Mouse (Mus musculus) embryonic stem cell, embryonic (primary cell): Measurements from ENCODE around the gene Foxk2.
"Not testable (repeated sequence)": the region's sequence is repeated elsewhere in the genome, so short reads cannot be mapped to it uniquely, and the experiment has no call there.

Experiments used
- CTCF ChIA-PET, 4 experiments: fragments of 300-600 bp in 2 of 4; fragments of 350-600 bp in 2 of 4; sonication (Branson Sonifier 250); formaldehyde crosslinking; loops; one replicate each; lab custom pipeline; 2022; ENCODE audit warnings: inconsistent platforms in 2 of 4; lab: Charles Lee
- POLR2A ChIA-PET, 4 experiments: fragments of 300-600 bp in 2 of 4; fragments of 350-600 bp in 2 of 4; sonication (Branson Sonifier 250); formaldehyde crosslinking; loops; one replicate each; lab custom pipeline; 2022; ENCODE audit warnings: antibody characterized with exemption in 4 of 4, inconsistent platforms in 1 of 4; lab: Charles Lee

Gene Foxk2

GRCm38 (mm10) chr11:121237345-121238128 lies 22.3 kb upstream of the Foxk2 start:
- POLR2A ChIA-PET, result interaction anchor here (0.6 to 3.4 kb wide), 92 partner anchors 8 to 1295 kb away, joined by 3 to 41 read pairs (median 4); partner anchors contain the start of genes Foxk2 (in 4 of the 4), Cybc1 (in 3 of the 4), Ogfod3 (in 3 of the 4) and Hexdc (in 2 of the 4)
- CTCF ChIA-PET, result interaction anchor here (0.5 to 2.2 kb wide), 49 partner anchors 8 to 608 kb away, joined by 3 to 18 read pairs (median 4); partner anchors contain the start of genes Cybc1 (in 2 of the 4), Foxk2 (in 2 of the 4), Rab40b (in 2 of the 4) and B3gntl1 (in 1 of the 4)

- ChIA-PET CTCF (interaction anchor here in 1 of 4 experiments (0.6 kb wide), 1 partner anchor 266 kb away, joined by 4 read pairs; no protein-coding TSS in a partner anchor), POLR2A (interaction anchor here in 1 of 4 experiments (0.6 to 1.5 kb wide), 3 partner anchors 13 to 261 kb away, joined by 3 to 4 read pairs (median 3); no protein-coding TSS in a partner anchor)
Measured at GRCm38 (mm10) chr11:121239669-121240068, 20.1 kb upstream of the Foxk2 start.

- CTCF ChIA-PET, result interaction anchor here in 2 of 4 experiments (0.8 to 2.8 kb wide), 3 partner anchors 13 to 84 kb away, joined by 3 to 10 read pairs (median 5); partner anchors contain the start of gene Narf (in 2 of the 2)
- POLR2A ChIA-PET, result interaction anchor here (1.0 to 4.5 kb wide), 9 partner anchors 9 to 50 kb away, joined by 3 to 25 read pairs (median 5); partner anchors contain the start of genes Narf (in 3 of the 4), Foxk2 (in 2 of the 4) and Cybc1 (in 1 of the 4)
Measured at GRCm38 (mm10) chr11:121250196-121250595, 9.6 kb upstream of the Foxk2 start.

- ChIA-PET POLR2A (interaction anchor here (0.9 to 5.5 kb wide), 23 partner anchors 9 to 587 kb away, joined by 3 to 41 read pairs (median 4); partner anchors contain the start of genes Narf (in 4 of the 4), Cybc1 (in 2 of the 4), B3gntl1 (in 1 of the 4) and Rab40b (in 1 of the 4)), CTCF (interaction anchor here in 2 of 4 experiments (0.7 to 2.4 kb wide), 3 partner anchors 23 to 837 kb away, joined by 3 to 18 read pairs (median 7); partner anchors contain the start of gene Narf (in 2 of the 2))
Measured at GRCm38 (mm10) chr11:121260211-121260906, 569 bp downstream of the Foxk2 start.

- CTCF ChIA-PET, result no interaction called here
- POLR2A ChIA-PET, result interaction anchor here in 2 of 4 experiments (1.0 to 1.6 kb wide), 2 partner anchors 12 to 24 kb away, joined by 3 to 7 read pairs; partner anchors contain the start of gene Narf (in 1 of the 2)
Measured at GRCm38 (mm10) chr11:121261074-121261473, 1.3 kb downstream of the Foxk2 start.

- ChIA-PET CTCF (interaction anchor here in 1 of 4 experiments (1.1 kb wide), 1 partner anchor 41 kb away, joined by 3 read pairs; the partner anchor contains the start of gene Narf), POLR2A (interaction anchor here in 1 of 4 experiments (0.6 to 1.6 kb wide), 3 partner anchors 10 to 67 kb away, joined by 3 to 7 read pairs (median 5); no protein-coding TSS in a partner anchor)
Measured at GRCm38 (mm10) chr11:121277516-121277915, 17.7 kb downstream of the Foxk2 start.

GRCm38 (mm10) chr11:121278011-121278410 lies 18.2 kb downstream of the Foxk2 start:
- POLR2A ChIA-PET, result interaction anchor here in 2 of 4 experiments (0.7 to 2.6 kb wide), 8 partner anchors 9 to 109 kb away, joined by 3 to 12 read pairs (median 4); partner anchors contain the start of gene Narf (in 1 of the 2)

GRCm38 (mm10) chr11:121282911-121283310 lies 23.1 kb downstream of the Foxk2 start:
- ChIA-PET POLR2A (interaction anchor here in 3 of 4 experiments (0.6 to 2.9 kb wide), 14 partner anchors 9 to 182 kb away, joined by 3 to 8 read pairs (median 4); partner anchors contain the start of genes Foxk2 (in 2 of the 3), Narf (in 2 of the 3) and Wdr45b (in 1 of the 3)), CTCF (interaction anchor here in 1 of 4 experiments (1.2 kb wide), 1 partner anchor 46 kb away, joined by 5 read pairs; the partner anchor contains the start of gene Narf)

More at GRCm38 (mm10) chr11:121278011-121278410, 18.2 kb downstream of the Foxk2 start:
- CTCF ChIA-PET, result interaction anchor here in 1 of 4 experiments (1.2 kb wide), 1 partner anchor 102 kb away, joined by 4 read pairs; no protein-coding TSS in a partner anchor

GRCm38 (mm10) chr11:121289859-121290258 lies 30.1 kb downstream of the Foxk2 start:
- ChIA-PET CTCF (no interaction called here), POLR2A (interaction anchor here in 2 of 4 experiments (0.7 to 1.1 kb wide), 2 partner anchors 31 to 291 kb away, joined by 3 to 4 read pairs; no protein-coding TSS in a partner anchor)

- CTCF ChIA-PET, result no interaction called here
Measured at GRCm38 (mm10) chr11:121294771-121295170, 35.0 kb downstream of the Foxk2 start.

GRCm38 (mm10) chr11:121298493-121298892 lies 38.7 kb downstream of the Foxk2 start:
- ChIA-PET CTCF (interaction anchor here in 1 of 4 experiments (0.8 kb wide), 1 partner anchor 29 kb away, joined by 3 read pairs; no protein-coding TSS in a partner anchor), POLR2A (interaction anchor here in 1 of 4 experiments (0.6 to 1.1 kb wide), 3 partner anchors 11 to 61 kb away, joined by 3 to 7 read pairs (median 4); partner anchors contain the start of gene Narf)

More at GRCm38 (mm10) chr11:121294771-121295170, 35.0 kb downstream of the Foxk2 start:
- POLR2A ChIA-PET, result interaction anchor here in 1 of 4 experiments (1.2 to 1.4 kb wide), 2 partner anchors 8 to 38 kb away, joined by 3 read pairs; no protein-coding TSS in a partner anchor

- ChIA-PET CTCF (interaction anchor here in 2 of 4 experiments (0.6 to 1.0 kb wide), 3 partner anchors 20 to 247 kb away, joined by 3 to 7 read pairs (median 5); no protein-coding TSS in a partner anchor), POLR2A (interaction anchor here in 3 of 4 experiments (0.7 to 1.3 kb wide), 7 partner anchors 9 to 277 kb away, joined by 3 read pairs; partner anchors contain the start of gene Wdr45b (in 1 of the 3))
Measured at GRCm38 (mm10) chr11:121300265-121300664, 40.5 kb downstream of the Foxk2 start.

GRCm38 (mm10) chr11:121305371-121305770 lies 45.6 kb downstream of the Foxk2 start:
- ChIA-PET CTCF (interaction anchor here in 3 of 4 experiments (0.6 to 0.7 kb wide), 4 partner anchors 110 to 428 kb away, joined by 3 to 8 read pairs (median 3); no protein-coding TSS in a partner anchor), POLR2A (interaction anchor here in 2 of 4 experiments (0.6 to 1.4 kb wide), 7 partner anchors 15 to 404 kb away, joined by 3 to 6 read pairs (median 4); partner anchors contain the start of genes Narf (in 1 of the 2) and Tex19.1 (in 1 of the 2))

- ChIA-PET POLR2A (interaction anchor here in 1 of 4 experiments (1.3 kb wide), 1 partner anchor 70 kb away, joined by 4 read pairs; the partner anchor contains the start of gene Narf), CTCF (interaction anchor here in 1 of 4 experiments (1.2 kb wide), 1 partner anchor 70 kb away, joined by 4 read pairs; no protein-coding TSS in a partner anchor)
Measured at GRCm38 (mm10) chr11:121306608-121307007, 46.8 kb downstream of the Foxk2 start.

GRCm38 (mm10) chr11:121307712-121308111 lies 47.9 kb downstream of the Foxk2 start:
- CTCF ChIA-PET, POLR2A ChIA-PET: not testable (repeated sequence)

- POLR2A ChIA-PET, result interaction anchor here in 2 of 4 experiments (0.7 to 1.5 kb wide), 6 partner anchors 12 to 185 kb away, joined by 3 to 10 read pairs (median 3); partner anchors contain the start of genes Rab40b (in 1 of the 2) and Wdr45b (in 1 of the 2)
- CTCF ChIA-PET, result interaction anchor here in 2 of 4 experiments (0.6 to 0.7 kb wide), 2 partner anchors 26 to 57 kb away, joined by 3 read pairs; no protein-coding TSS in a partner anchor
Measured at GRCm38 (mm10) chr11:121326034-121326433, 66.2 kb downstream of the Foxk2 start.
